Mouse (Mus musculus) thymus, postnatal 0 days (tissue): ENCODE measurements around the gene Rbm17. TPM values are rescaled to one million over a fixed set of nuclear protein-coding genes. Genes with fewer than 3 reads are reported as not detected.
"Not testable (repeated sequence)": the region's sequence is repeated elsewhere in the genome, so short reads cannot be mapped to it uniquely, and the experiment has no call there.

Experiments used
- DNase-seq: peaks from one replicate; pipeline ENCODE4 v3.0.0-alpha.2; 2015; ENCODE audit warnings: low spot score
- polyA plus RNA-seq: library from polyadenylated mRNA; unstranded; fragments of >200 nt; fragmentation: Nextera tagmentation; extraction: Ambion mirVana; gene quantifications from 2 replicates; pipeline ENCODE4 v1.2.1, GENCODE M21; 2015

Gene Rbm17
- 188 and 189 TPM in 2 replicates for polyA plus RNA-seq

- no peak for DNase-seq
Observed at GRCm38 (mm10) chr2:11604053-11604452, at the start of gene Rbm17. Gene Rbm17, minus strand, starts transcription at chr2:11604153.

- peak; percentile 89 for DNase-seq
Observed at GRCm38 (mm10) chr2:11653330-11653729, 49.4 kb upstream of the Rbm17 start.

GRCm38 (mm10) chr2:11652780-11653179 is 48.8 kb upstream of the Rbm17 start:
- no peak for DNase-seq

- no peak for DNase-seq
Observed at GRCm38 (mm10) chr2:11652196-11652595, 48.2 kb upstream of the Rbm17 start.

- no peak for DNase-seq
Observed at GRCm38 (mm10) chr2:11651476-11651875, 47.5 kb upstream of the Rbm17 start.

- no peak for DNase-seq
Observed at GRCm38 (mm10) chr2:11645297-11645696, 41.3 kb upstream of the Rbm17 start.

- DNase-seq: no peak
Observed at GRCm38 (mm10) chr2:11644057-11644456, 40.1 kb upstream of the Rbm17 start.

- DNase-seq: peak; percentile 48
Observed at GRCm38 (mm10) chr2:11642451-11642941, 38.5 kb upstream of the Rbm17 start, which contains the start of gene Il2ra. Gene Il2ra, plus strand, starts transcription at chr2:11642807.

- DNase-seq: peak; percentile 81
Observed at GRCm38 (mm10) chr2:11637115-11637514, 33.2 kb upstream of the Rbm17 start.

GRCm38 (mm10) chr2:11636138-11636480 is 32.2 kb upstream of the Rbm17 start:
- peak; percentile 81 for DNase-seq

GRCm38 (mm10) chr2:11635471-11636137 is 31.7 kb upstream of the Rbm17 start:
- peak; percentile 75 for DNase-seq

- peak; percentile 54 for DNase-seq
Observed at GRCm38 (mm10) chr2:11635035-11635434, 31.1 kb upstream of the Rbm17 start.

GRCm38 (mm10) chr2:11625890-11626289 is 21.9 kb upstream of the Rbm17 start, which contains the start of gene Gm17490:
Gene Gm17490, minus strand, starts transcription at chr2:11626264.
- no peak for DNase-seq

- DNase-seq: no peak
Observed at GRCm38 (mm10) chr2:11623726-11624125, 19.8 kb upstream of the Rbm17 start.

- DNase-seq: peak; percentile 57
Observed at GRCm38 (mm10) chr2:11623173-11623572, 19.2 kb upstream of the Rbm17 start.

- DNase-seq: peak; percentile 54
Observed at GRCm38 (mm10) chr2:11619598-11619997, 15.6 kb upstream of the Rbm17 start.

GRCm38 (mm10) chr2:11616846-11617245 is 12.9 kb upstream of the Rbm17 start:
- no peak for DNase-seq

- not testable (repeated sequence) for DNase-seq
Observed at GRCm38 (mm10) chr2:11612939-11613338, 9.0 kb upstream of the Rbm17 start.

- not testable (repeated sequence) for DNase-seq
Observed at GRCm38 (mm10) chr2:11606718-11607117, 2.8 kb upstream of the Rbm17 start.

- peak; percentile 86 for DNase-seq
Observed at GRCm38 (mm10) chr2:11604911-11605310, 958 bp upstream of the Rbm17 start.

GRCm38 (mm10) chr2:11602506-11603489 is 1.2 kb downstream of the Rbm17 start:
- DNase-seq: peak; percentile 97

GRCm38 (mm10) chr2:11601795-11602194 is 2.2 kb downstream of the Rbm17 start:
- no peak for DNase-seq
